Mouse (Mus musculus): ENCODE results near the gene Tmem138.

GRCm38 (mm10) chr19:10523483-10524080 is 53.6 kb downstream of the Tmem138 start:
- TF ChIP-seq POLR2A (IDR thresholded peaks at IDR 0.05; ENCODE audit: control insufficient read depth in 1 of 2, insufficient read depth in 1 of 2, low read depth in 1 of 2, low read length in 2 of 2, poor library complexity in 1 of 2), result no peak
- TF ChIP-seq USF1 (IDR thresholded peaks at IDR 0.05; ENCODE audit: low read depth, low read length), result no peak
- TF ChIP-seq TCF12 (IDR thresholded peaks at IDR 0.05; ENCODE audit: low read depth, low read length), result 0 out of 2 replicates have a peak, but pooled peaks have one; percentile 20
- TF ChIP-seq GABPA (IDR thresholded peaks at IDR 0.05; ENCODE audit: low read depth, low read length), result no peak
